Mouse (Mus musculus) forebrain, embryonic 14.5 days (tissue): ENCODE results near the gene Insl6. TPM values are rescaled to one million over a fixed set of nuclear protein-coding genes. Genes with fewer than 3 reads are reported as not detected.

ENCODE experiments used
- ATAC-seq: fragments of 200-750 bp; cut with Nextera tagmentation; 2 replicates; pipeline ENCODE4 v1.8.0; 2017; ENCODE audit warnings: mild to moderate bottlenecking, moderate library complexity
- DNase-seq: peaks from one replicate; pipeline ENCODE4 v3.0.0-alpha.2; 2015; ENCODE audit warnings: low spot score
- H3K27ac ChIP-seq: fragments of 300-500 bp; sonication (generic); 2 replicates; pipeline ENCODE4 v1.5.1; 2014; ENCODE audit warnings: low read depth, mild to moderate bottlenecking, control low read depth, low read length, moderate library complexity
- H3K27me3 ChIP-seq: fragments of 300-500 bp; sonication (generic); replicated peaks from 2 replicates; pipeline ENCODE4 v1.6.1; 2014; ENCODE audit warnings: low read length, control low read depth, mixed read lengths; ENCODE audit not compliant: control insufficient read depth, insufficient read depth
- H3K36me3 ChIP-seq: fragments of 300-500 bp; sonication (generic); 2 replicates; pipeline ENCODE4 v1.6.1; 2014; ENCODE audit warnings: low read length, control low read depth; ENCODE audit not compliant: control insufficient read depth, insufficient read depth
- H3K4me1 ChIP-seq: fragments of 300-500 bp; sonication (generic); 2 replicates; pipeline ENCODE4 v1.6.1; 2014; ENCODE audit warnings: antibody characterized with exemption, low read length, control low read depth; ENCODE audit not compliant: control insufficient read depth, insufficient read depth
- H3K4me2 ChIP-seq: fragments of 300-500 bp; sonication (generic); 2 replicates; pipeline ENCODE4 v1.6.1; 2014; ENCODE audit warnings: mild to moderate bottlenecking, control low read depth, low read length
- H3K4me3 ChIP-seq: fragments of 300-500 bp; sonication (generic); 2 replicates; pipeline ENCODE4 v1.5.1; 2014; ENCODE audit warnings: low read depth, low read length, control low read depth
- H3K9ac ChIP-seq: fragments of 300-500 bp; sonication (generic); 2 replicates; pipeline ENCODE4 v1.6.1; 2014; ENCODE audit warnings: mild to moderate bottlenecking, low read length, control low read depth, moderate library complexity
- H3K9me3 ChIP-seq: fragments of 300-500 bp; sonication (generic); replicated peaks from 2 replicates; pipeline ENCODE4 v1.6.1; 2016; ENCODE audit warnings: low read length, control low read depth, mixed read lengths; ENCODE audit not compliant: control insufficient read depth
- WGBS: fragments of 180-500 bp; shearing (Covaris S2); extraction: QIAGEN DNeasy Blood & Tissue Kit; methylation state at CpG from one replicate; pipeline ENCODE4 v1.1.7; 2014; 5-methylcytosine and 5-hydroxymethylcytosine counted together
- polyA plus RNA-seq: library from polyadenylated mRNA; unstranded; fragments of >200 nt; fragmentation: Nextera tagmentation; extraction: Ambion mirVana; gene quantifications from 2 replicates; pipeline ENCODE4 v1.2.1, GENCODE M21; 2014

Gene Insl6
- polyA plus RNA-seq, 1 experiment from 2014 or later, result 3.2 TPM

DNA sequence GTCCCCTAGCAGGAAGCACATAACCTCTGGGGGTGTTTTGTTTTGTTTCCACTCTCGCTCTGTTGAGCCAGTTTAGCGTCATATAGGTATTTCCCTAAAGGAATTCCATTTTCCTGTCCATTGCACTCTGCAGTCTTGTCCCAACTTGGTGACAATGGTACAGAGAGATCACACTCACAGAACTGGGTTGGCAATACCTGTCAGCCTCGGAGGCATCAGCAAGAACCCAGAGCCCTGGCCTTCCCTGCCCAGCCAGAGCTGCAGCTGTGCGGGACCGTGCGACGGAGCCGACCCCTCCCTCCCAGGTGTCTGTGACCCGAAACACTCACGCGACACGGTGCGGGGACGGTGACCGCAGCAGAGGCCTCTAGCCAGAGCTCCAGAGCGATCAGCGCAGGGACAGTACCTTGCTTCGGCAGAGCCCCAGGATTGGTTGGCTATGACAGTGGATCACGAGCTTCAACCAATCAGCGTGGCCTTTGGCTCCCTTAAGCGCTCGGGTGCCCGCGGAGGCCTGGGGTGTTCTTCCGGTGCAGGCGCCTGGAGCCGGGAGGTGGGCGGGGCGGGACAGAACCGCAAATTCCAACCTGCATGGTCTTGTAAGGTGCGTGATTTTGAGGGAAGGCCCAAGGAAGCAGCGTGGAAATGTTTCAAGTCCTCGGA lies 36.4 kb upstream of the Insl6 start:
- Histone ChIP-seq H3K4me3 (peak overlapping the region; percentile 47), H3K9ac (peak overlapping the region; percentile 71), H3K27ac (no peak overlapping the region; the same call in 1 of the 2 replicates), H3K36me3 (peaks cover 23% of the 10 kb centered on the region; the same call in 1 of the 2 replicates), H3K4me2 (peak overlapping the region; percentile 62), H3K27me3 (no peaks in the 10 kb centered on the region), H3K4me1 (peaks cover 15% of the 10 kb centered on the region), H3K9me3 (no peaks in the 10 kb centered on the region)
- DNase-seq, result peak; percentile 97
- 2% methylated on average over 33 of the region's 33 CpGs for WGBS
- peak; percentile 100 for ATAC-seq

GRCm38 (mm10) chr19:29360251-29360650 lies 35.1 kb upstream of the Insl6 start:
- ATAC-seq (no peak), DNase-seq (no peak)
- H3K27me3 ChIP-seq, result no peaks in the 10 kb centered on the region
- peaks cover 15% of the 10 kb centered on the region for H3K4me1 ChIP-seq
- no peaks in the 10 kb centered on the region for H3K9me3 ChIP-seq
- WGBS, result 95% methylated on average over 5 of the region's 5 CpGs
- no peak overlapping the region for H3K4me3 ChIP-seq
- H3K4me2 ChIP-seq, result no peak overlapping the region; the same call in 1 of the 2 replicates
- H3K9ac ChIP-seq, result no peak overlapping the region
- H3K27ac ChIP-seq, result no peak overlapping the region
- peaks cover 30% of the 10 kb centered on the region; the same call in 1 of the 2 replicates for H3K36me3 ChIP-seq

DNA sequence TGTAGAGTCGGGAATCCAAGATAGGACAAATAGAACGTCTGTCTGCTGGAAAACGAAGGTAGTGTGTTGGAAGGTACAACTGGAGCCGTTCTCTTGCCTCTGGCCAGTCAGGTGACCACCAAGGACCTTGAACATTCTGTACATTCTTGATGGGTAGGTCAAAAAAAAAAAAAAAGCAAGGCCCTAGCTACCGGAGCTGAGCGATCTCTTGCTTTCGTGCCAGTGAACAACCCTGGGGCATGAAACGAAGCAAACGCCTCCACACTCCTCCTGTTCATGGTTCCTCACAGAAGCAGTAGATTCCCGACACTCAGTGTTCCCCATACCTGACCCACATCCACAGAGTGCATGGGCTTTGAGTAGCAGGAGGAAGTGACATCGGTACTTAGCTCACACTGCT lies 31.1 kb upstream of the Insl6 start:
- no peaks in the 10 kb centered on the region for H3K9me3 ChIP-seq
- H3K27me3 ChIP-seq, result no peaks in the 10 kb centered on the region
- no peak overlapping the region for H3K9ac ChIP-seq
- 86% methylated on average over 11 of the region's 11 CpGs for WGBS
- H3K4me2 ChIP-seq, result no peak overlapping the region
- H3K36me3 ChIP-seq, result peaks cover 35% of the 10 kb centered on the region; the same call in 1 of the 2 replicates
- peaks cover 8% of the 10 kb centered on the region for H3K4me1 ChIP-seq
- no peak overlapping the region for H3K27ac ChIP-seq
- ATAC-seq, result no peak
- no peak overlapping the region for H3K4me3 ChIP-seq
- DNase-seq, result no peak

- 4% methylated on average over 20 of the region's 20 CpGs for WGBS
- Histone ChIP-seq H3K36me3 (peaks cover 35% of the 10 kb centered on the region; the same call in 1 of the 2 replicates), H3K9ac (0 out of 2 replicates have a peak overlapping the region, but pooled peaks have one; percentile 26), H3K9me3 (no peaks in the 10 kb centered on the region), H3K4me2 (peak overlapping the region; percentile 55), H3K4me3 (peak overlapping the region; percentile 13), H3K27ac (no peak overlapping the region), H3K4me1 (no peaks in the 10 kb centered on the region), H3K27me3 (no peaks in the 10 kb centered on the region)
- ATAC-seq (peak; percentile 85), DNase-seq (peak; percentile 93)
Measured at GRCm38 (mm10) chr19:29354895-29355877, 30.0 kb upstream of the Insl6 start.

- H3K27ac ChIP-seq, result no peak overlapping the region
- DNase-seq (no peak), ATAC-seq (no peak)
- H3K9me3 ChIP-seq, result no peaks in the 10 kb centered on the region
- H3K27me3 ChIP-seq, result no peaks in the 10 kb centered on the region
- no peak overlapping the region for H3K4me2 ChIP-seq
- 62% methylated on average over 5 of the region's 5 CpGs for WGBS
- no peak overlapping the region for H3K9ac ChIP-seq
- no peaks in the 10 kb centered on the region for H3K4me1 ChIP-seq
- peaks cover 14% of the 10 kb centered on the region; the same call in 1 of the 2 replicates for H3K36me3 ChIP-seq
- H3K4me3 ChIP-seq, result no peak overlapping the region
Measured at GRCm38 (mm10) chr19:29350991-29351390, 25.8 kb upstream of the Insl6 start.

GRCm38 (mm10) chr19:29345636-29346035 lies 20.5 kb upstream of the Insl6 start:
- Histone ChIP-seq H3K4me1 (no peaks in the 10 kb centered on the region), H3K27me3 (no peaks in the 10 kb centered on the region), H3K4me3 (no peak overlapping the region), H3K27ac (no peak overlapping the region), H3K9me3 (no peaks in the 10 kb centered on the region), H3K4me2 (no peak overlapping the region), H3K36me3 (peaks cover 8% of the 10 kb centered on the region; the same call in 1 of the 2 replicates), H3K9ac (no peak overlapping the region)
- ATAC-seq (no peak), DNase-seq (no peak)
- WGBS, result 85% methylated on average over 6 of the region's 6 CpGs

- Histone ChIP-seq H3K36me3 (peaks cover 4% of the 10 kb centered on the region; the same call in 1 of the 2 replicates), H3K9ac (no peak overlapping the region), H3K4me2 (no peak overlapping the region), H3K9me3 (no peaks in the 10 kb centered on the region), H3K27me3 (no peaks in the 10 kb centered on the region), H3K4me1 (no peaks in the 10 kb centered on the region), H3K27ac (no peak overlapping the region), H3K4me3 (no peak overlapping the region)
- no peak for DNase-seq
- no peak for ATAC-seq
Measured at GRCm38 (mm10) chr19:29344868-29345267, 19.7 kb upstream of the Insl6 start.

DNA sequence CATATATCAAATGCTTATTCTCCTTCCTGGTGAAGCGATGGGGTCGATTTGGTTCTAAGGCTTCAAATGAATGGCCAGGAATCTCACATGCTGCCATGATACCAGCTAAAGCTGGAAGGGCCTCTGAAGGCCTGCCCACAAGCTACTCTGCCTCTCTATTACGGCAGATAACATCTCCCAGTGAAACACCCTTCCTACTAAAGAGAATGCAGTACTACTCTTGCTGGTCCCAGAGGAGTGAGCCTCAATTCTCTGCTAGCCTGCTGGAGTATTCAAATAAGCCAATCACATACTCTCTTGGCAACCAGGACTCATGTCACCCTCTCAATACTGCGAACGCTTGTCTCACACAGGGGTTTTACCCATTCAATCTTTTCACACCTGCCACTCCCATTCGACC lies 17.1 kb upstream of the Insl6 start:
- ATAC-seq (no peak), DNase-seq (no peak)
- WGBS, result 92% methylated on average over 6 of the region's 6 CpGs
- Histone ChIP-seq H3K4me1 (no peaks in the 10 kb centered on the region), H3K27ac (no peak overlapping the region), H3K4me3 (no peak overlapping the region), H3K4me2 (no peak overlapping the region), H3K9me3 (no peaks in the 10 kb centered on the region), H3K36me3 (no peaks in the 10 kb centered on the region), H3K9ac (no peak overlapping the region), H3K27me3 (no peaks in the 10 kb centered on the region)
